Mouse (Mus musculus) inflammation-experienced regulatory T-cells (primary cell): ENCODE measurements around the gene Olfr748. TPM values are rescaled to one million over a fixed set of nuclear protein-coding genes. Genes with fewer than 3 reads are reported as not detected.

Source experiments
- polyA plus RNA-seq, 2 experiments: library from polyadenylated mRNA; unstranded; fragments of 100-300 nt; shearing (Covaris generic); gene quantifications; one replicate each; pipeline ENCODE4 v1.2.1; 2017

The Olfr748 gene
- polyA plus RNA-seq = under 1 TPM in 1 of 2 experiments, not detected in 1; 0.71 TPM

GRCm38 (mm10) chr14:50707073-50707472 lies at the start of gene Olfr748:
Olfr748 (plus strand) TSS chr14:50707373.

GRCm38 (mm10) chr14:50693106-50693505 lies 14.1 kb upstream of the Olfr748 start, which contains the start of gene Olfr747:
Olfr747 (minus strand) TSS chr14:50693206.

GRCm38 (mm10) chr14:50744994-50745393 lies 37.8 kb downstream of the Olfr748 start, which contains the start of gene Olfr749:
Olfr749 (minus strand) TSS chr14:50745094.

Other genes starting within 250 kb of the Olfr748 start
- not detected for gene Olfr741, start 234.6 kb upstream of the Olfr748 start, polyA plus RNA-seq
- not detected for gene Olfr742, start 203.8 kb upstream of the Olfr748 start, polyA plus RNA-seq
- under 1 TPM in 1 of 2 experiments, not detected in 1; 0.27 TPM for gene Olfr743, start 185.5 kb upstream of the Olfr748 start, polyA plus RNA-seq
- not detected for gene Olfr744, start 92.5 kb upstream of the Olfr748 start, polyA plus RNA-seq
- 1 to 10 TPM in 1 of 2 experiments, under 1 TPM in 1; 0.19 to 1.2 TPM for gene Olfr745, start 68.0 kb upstream of the Olfr748 start, polyA plus RNA-seq
- gene Olfr746, start 60.3 kb upstream of the Olfr748 start, polyA plus RNA-seq = not detected
- not detected for gene Olfr747, start 14.2 kb upstream of the Olfr748 start, polyA plus RNA-seq
- gene Olfr749, start 37.7 kb downstream of the Olfr748 start, polyA plus RNA-seq = not detected
- gene Ttc5, start 78.1 kb downstream of the Olfr748 start, polyA plus RNA-seq = 100 to 1,000 TPM; 107 to 120 TPM
- gene Ccnb1ip1, start 100.4 kb downstream of the Olfr748 start, polyA plus RNA-seq = under 1 TPM in 1 of 2 experiments, not detected in 1; 0.37 TPM
- 10 to 100 TPM; 74.4 to 87.3 TPM for gene Parp2, start 100.5 kb downstream of the Olfr748 start, polyA plus RNA-seq
- 10 to 100 TPM; 20.6 to 24.3 TPM for gene Tep1, start 163.2 kb downstream of the Olfr748 start, polyA plus RNA-seq
- gene Klhl33, start 190.1 kb downstream of the Olfr748 start, polyA plus RNA-seq = under 1 TPM; 0.33 to 0.40 TPM
- 100 to 1,000 TPM in 1 of 2 experiments, 10 to 100 TPM in 1; 95.6 to 104 TPM for gene Osgep, start 217.5 kb downstream of the Olfr748 start, polyA plus RNA-seq
- 10 to 100 TPM; 50.0 to 51.6 TPM for gene Apex1, start 217.6 kb downstream of the Olfr748 start, polyA plus RNA-seq
- gene Pip4p1, start 223.5 kb downstream of the Olfr748 start, polyA plus RNA-seq = 10 to 100 TPM; 67.6 to 81.9 TPM
- gene Pnp, start 223.7 kb downstream of the Olfr748 start, polyA plus RNA-seq = 10 to 100 TPM; 47.8 to 51.5 TPM
- not detected for gene Gm49342, start 237.1 kb downstream of the Olfr748 start, polyA plus RNA-seq
- gene Pnp2, start 248.6 kb downstream of the Olfr748 start, polyA plus RNA-seq = 1 to 10 TPM in 1 of 2 experiments, under 1 TPM in 1; 0.95 to 1.1 TPM